Mouse (Mus musculus) heart, adult 2 months (tissue): Measurements from ENCODE around the gene Phf14.

Experiments used
- CTCF ChIP-seq: fragments of 200-600 bp; IDR thresholded peaks from 2 replicates; pipeline ENCODE4 v1.8.1; 2022; ENCODE audit warnings: antibody characterized with exemption, mild to moderate bottlenecking, moderate library complexity
- POLR2A ChIP-seq: fragments of 200-500 bp; IDR thresholded peaks from 2 replicates; pipeline ENCODE4 v1.6.1; 2011; ENCODE audit warnings: mild to moderate bottlenecking, low read depth, low read length, control low read depth; ENCODE audit not compliant: insufficient read depth

GRCm38 (mm10) chr6:12127287-12127686 is 219.7 kb downstream of the Phf14 start:
- TF ChIP-seq CTCF = no peak
- TF ChIP-seq POLR2A = no peak
